Mouse (Mus musculus) stomach, embryonic 16.5 days (tissue): ENCODE data around the gene Col4a4. TPM values are rescaled to one million over a fixed set of nuclear protein-coding genes. Genes with fewer than 3 reads are reported as not detected.

Experiments used
- ATAC-seq: fragments of 200-750 bp; cut with Nextera tagmentation; 2 replicates; pipeline ENCODE4 v1.8.0; 2017; ENCODE audit warnings: moderate number of reproducible peaks, moderate TSS enrichment; ENCODE audit not compliant: insufficient read depth, low FRiP score
- H3K27ac ChIP-seq: fragments of 300-500 bp; sonication (generic); 2 replicates; pipeline ENCODE4 v1.5.1; 2014; ENCODE audit warnings: low read length
- H3K27me3 ChIP-seq: fragments of 300-500 bp; sonication (generic); 2 replicates; pipeline ENCODE4 v1.6.1; 2014; ENCODE audit warnings: low read length, control low read depth, mixed read lengths; ENCODE audit not compliant: control insufficient read depth, insufficient read depth
- H3K36me3 ChIP-seq: fragments of 300-500 bp; sonication (generic); 2 replicates; pipeline ENCODE4 v1.6.1; 2014; ENCODE audit warnings: low read length; ENCODE audit not compliant: control insufficient read depth, insufficient read depth
- H3K4me1 ChIP-seq: fragments of 300-500 bp; sonication (generic); 2 replicates; pipeline ENCODE4 v1.6.1; 2014; ENCODE audit warnings: low read length, control low read depth, mixed read lengths; ENCODE audit not compliant: control insufficient read depth, insufficient read depth
- H3K4me2 ChIP-seq: fragments of 300-500 bp; sonication (generic); 2 replicates; pipeline ENCODE4 v1.6.1; 2014; ENCODE audit warnings: low read depth, low read length, mixed read lengths
- H3K4me3 ChIP-seq: fragments of 300-500 bp; sonication (generic); replicated peaks from 2 replicates; pipeline ENCODE4 v1.5.1; 2014; ENCODE audit warnings: mild to moderate bottlenecking, low read length
- H3K9ac ChIP-seq: fragments of 300-500 bp; sonication (generic); 2 replicates; pipeline ENCODE4 v1.6.1; 2014; ENCODE audit warnings: low read length
- H3K9me3 ChIP-seq: fragments of 300-500 bp; sonication (generic); replicated peaks from 2 replicates; pipeline ENCODE4 v1.6.1; 2016; ENCODE audit warnings: low read length, control low read depth; ENCODE audit not compliant: control insufficient read depth
- WGBS: fragments of 180-500 bp; shearing (Covaris S2); extraction: QIAGEN DNeasy Blood & Tissue Kit; methylation state at CpG from one replicate; pipeline ENCODE4 v1.1.7; 2014; 5-methylcytosine and 5-hydroxymethylcytosine counted together
- polyA plus RNA-seq: library from polyadenylated mRNA; unstranded; fragments of >200 nt; fragmentation: Nextera tagmentation; extraction: Ambion mirVana; gene quantifications from 2 replicates; pipeline ENCODE4 v1.2.1, GENCODE M21; 2015

The Col4a4 gene
- polyA plus RNA-seq, 1 experiment from 2014 or later: 0.61 TPM

DNA sequence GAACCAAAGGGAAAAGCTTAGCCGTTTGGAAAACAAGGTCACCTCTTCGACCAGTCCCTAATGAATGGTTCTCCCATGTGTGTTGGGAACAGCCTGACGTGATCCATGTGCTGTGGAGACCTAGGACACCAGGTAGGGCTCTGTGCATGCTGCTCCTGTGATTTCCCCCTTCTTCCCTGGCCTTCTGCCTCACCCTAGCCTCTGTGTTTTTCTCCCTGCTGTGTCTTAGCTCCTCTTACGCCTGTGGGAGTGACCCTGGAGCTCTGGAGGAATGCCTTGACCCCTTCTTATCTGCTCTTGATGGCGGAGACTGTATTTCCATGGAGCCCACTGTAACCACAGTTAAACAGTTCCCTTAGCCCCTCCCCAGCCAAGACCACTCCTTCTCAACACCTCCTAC lies 31.8 kb downstream of the Col4a4 start:
- Histone ChIP-seq H3K36me3 (no peaks in the 10 kb centered on the region), H3K27me3 (no peaks in the 10 kb centered on the region), H3K4me3 (no peak overlapping the region), H3K9ac (no peak overlapping the region), H3K9me3 (no peaks in the 10 kb centered on the region), H3K4me1 (no peaks in the 10 kb centered on the region), H3K27ac (no peak overlapping the region), H3K4me2 (no peak overlapping the region)
- WGBS: 52% methylated on average over 5 of the region's 5 CpGs
- ATAC-seq: peak; percentile 25; the same call in 1 of the 2 replicates

GRCm38 (mm10) chr1:82554443-82554850 lies 32.2 kb downstream of the Col4a4 start:
- 29% methylated on average over 6 of the region's 6 CpGs for WGBS
- Histone ChIP-seq H3K36me3 (no peaks in the 10 kb centered on the region), H3K9ac (no peak overlapping the region), H3K4me1 (no peaks in the 10 kb centered on the region), H3K4me3 (no peak overlapping the region), H3K9me3 (no peaks in the 10 kb centered on the region), H3K4me2 (no peak overlapping the region), H3K27ac (no peak overlapping the region), H3K27me3 (no peaks in the 10 kb centered on the region)
- ATAC-seq: peak; percentile 86; the same call in 1 of the 2 replicates

- Histone ChIP-seq H3K9ac (no peak overlapping the region), H3K27ac (no peak overlapping the region), H3K4me3 (no peak overlapping the region), H3K4me1 (no peaks in the 10 kb centered on the region), H3K9me3 (no peaks in the 10 kb centered on the region), H3K36me3 (no peaks in the 10 kb centered on the region), H3K27me3 (no peaks in the 10 kb centered on the region), H3K4me2 (no peak overlapping the region)
- ATAC-seq: no peak
- WGBS: 75% methylated on average over 8 of the region's 8 CpGs
Observed at GRCm38 (mm10) chr1:82545199-82545960, 41.3 kb downstream of the Col4a4 start.

- Histone ChIP-seq H3K36me3 (no peaks in the 10 kb centered on the region), H3K4me3 (no peak overlapping the region), H3K4me2 (no peak overlapping the region), H3K4me1 (no peaks in the 10 kb centered on the region), H3K9me3 (no peaks in the 10 kb centered on the region), H3K27ac (no peak overlapping the region), H3K9ac (no peak overlapping the region), H3K27me3 (no peaks in the 10 kb centered on the region)
- WGBS: 49% methylated on average over 6 of the region's 6 CpGs
- ATAC-seq: no peak
Observed at GRCm38 (mm10) chr1:82544419-82545185, 42.0 kb downstream of the Col4a4 start.

- H3K9ac ChIP-seq: no peak overlapping the region
- no peak for ATAC-seq
- no peak overlapping the region for H3K4me3 ChIP-seq
- H3K9me3 ChIP-seq: no peaks in the 10 kb centered on the region
- WGBS: 76% methylated on average over 2 of the region's 2 CpGs
- H3K4me2 ChIP-seq: no peak overlapping the region
- no peaks in the 10 kb centered on the region for H3K4me1 ChIP-seq
- H3K36me3 ChIP-seq: no peaks in the 10 kb centered on the region
- H3K27ac ChIP-seq: no peak overlapping the region
- no peaks in the 10 kb centered on the region for H3K27me3 ChIP-seq
Observed at GRCm38 (mm10) chr1:82543934-82544333, 42.7 kb downstream of the Col4a4 start.

DNA sequence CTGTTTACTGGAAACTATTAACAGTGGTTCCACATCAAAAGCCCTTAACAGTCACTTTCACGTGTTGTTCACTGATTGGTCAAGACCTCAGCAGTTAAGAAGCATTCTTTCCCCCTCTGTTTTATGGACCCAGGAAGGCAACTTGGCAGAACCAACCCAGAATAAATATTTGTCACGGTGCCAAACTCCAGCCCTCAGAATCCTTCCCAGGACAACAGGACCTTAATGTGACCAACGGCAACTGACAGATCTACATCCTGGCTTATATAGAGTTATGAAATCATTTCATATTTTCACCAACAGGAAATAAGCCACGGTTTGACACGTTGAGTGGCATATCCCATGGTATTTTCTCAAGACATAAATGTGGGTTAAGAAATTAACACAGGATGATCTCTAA lies 46.6 kb downstream of the Col4a4 start:
- Histone ChIP-seq H3K27ac (no peak overlapping the region), H3K36me3 (no peaks in the 10 kb centered on the region), H3K4me2 (no peak overlapping the region), H3K9ac (no peak overlapping the region), H3K9me3 (no peaks in the 10 kb centered on the region), H3K4me1 (no peaks in the 10 kb centered on the region), H3K4me3 (no peak overlapping the region), H3K27me3 (no peaks in the 10 kb centered on the region)
- ATAC-seq: no peak
- 68% methylated on average over 5 of the region's 5 CpGs for WGBS

DNA sequence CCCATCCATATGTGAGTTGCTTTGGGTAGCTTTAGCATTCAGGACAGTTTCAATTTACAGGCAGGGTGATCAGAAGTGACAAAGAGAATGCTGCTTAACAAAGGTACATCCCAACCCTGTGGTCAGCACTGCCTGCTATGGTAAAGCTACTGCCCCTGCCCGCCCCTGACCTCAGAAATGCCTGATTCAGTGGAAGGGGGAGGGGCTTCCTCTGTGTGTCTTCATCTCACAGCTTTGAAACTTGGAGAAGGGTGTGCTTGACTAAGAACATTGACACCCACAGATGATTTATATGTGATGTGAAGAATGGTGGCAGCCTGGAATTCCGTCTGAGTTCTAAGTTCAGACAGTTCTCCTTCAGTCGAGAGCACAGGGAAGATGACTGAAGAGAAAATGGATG lies 48.8 kb downstream of the Col4a4 start:
- no peak for ATAC-seq
- H3K4me3 ChIP-seq: no peak overlapping the region
- no peaks in the 10 kb centered on the region for H3K9me3 ChIP-seq
- WGBS: 52% methylated on average over 3 of the region's 3 CpGs
- H3K4me1 ChIP-seq: no peaks in the 10 kb centered on the region
- H3K36me3 ChIP-seq: no peaks in the 10 kb centered on the region
- no peak overlapping the region for H3K4me2 ChIP-seq
- no peak overlapping the region for H3K9ac ChIP-seq
- no peaks in the 10 kb centered on the region for H3K27me3 ChIP-seq
- no peak overlapping the region for H3K27ac ChIP-seq

GRCm38 (mm10) chr1:82536515-82537174 lies 50.0 kb downstream of the Col4a4 start:
- no peak overlapping the region for H3K4me3 ChIP-seq
- no peaks in the 10 kb centered on the region for H3K4me1 ChIP-seq
- no peak overlapping the region for H3K9ac ChIP-seq
- ATAC-seq: no peak
- no peak overlapping the region for H3K4me2 ChIP-seq
- WGBS: 55% methylated on average over 6 of the region's 6 CpGs
- no peaks in the 10 kb centered on the region for H3K36me3 ChIP-seq
- H3K27me3 ChIP-seq: no peaks in the 10 kb centered on the region
- H3K9me3 ChIP-seq: no peaks in the 10 kb centered on the region
- no peak overlapping the region for H3K27ac ChIP-seq

DNA sequence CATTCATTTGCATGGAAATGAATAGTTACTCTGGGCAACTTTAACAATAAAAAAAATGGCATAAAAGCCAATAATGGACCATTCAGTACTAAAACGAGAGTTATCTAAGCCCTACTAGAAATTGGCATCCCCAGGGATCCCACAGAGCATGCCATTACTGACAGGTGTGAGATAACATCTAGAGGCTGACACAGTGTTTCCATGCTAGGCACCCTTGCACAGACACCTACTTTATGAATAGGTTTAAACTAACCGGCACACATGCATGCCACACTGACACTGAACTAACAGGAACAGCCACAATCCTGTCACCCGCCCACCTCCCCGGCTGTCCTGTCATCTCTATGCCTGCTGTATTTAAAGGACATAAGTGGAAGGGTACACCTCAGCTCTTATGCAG lies 58.7 kb downstream of the Col4a4 start:
- no peak overlapping the region for H3K4me3 ChIP-seq
- no peak overlapping the region for H3K4me2 ChIP-seq
- H3K27me3 ChIP-seq: no peaks in the 10 kb centered on the region
- H3K27ac ChIP-seq: no peak overlapping the region
- no peaks in the 10 kb centered on the region; the same call in 1 of the 2 replicates for H3K4me1 ChIP-seq
- H3K36me3 ChIP-seq: no peaks in the 10 kb centered on the region
- no peak overlapping the region for H3K9ac ChIP-seq
- WGBS: 73% methylated on average over 4 of the region's 4 CpGs
- no peaks in the 10 kb centered on the region for H3K9me3 ChIP-seq
- ATAC-seq: no peak
